Comparison of ENCODE assay signal across 10 mouse cellular contexts in the genomic region with DNA sequence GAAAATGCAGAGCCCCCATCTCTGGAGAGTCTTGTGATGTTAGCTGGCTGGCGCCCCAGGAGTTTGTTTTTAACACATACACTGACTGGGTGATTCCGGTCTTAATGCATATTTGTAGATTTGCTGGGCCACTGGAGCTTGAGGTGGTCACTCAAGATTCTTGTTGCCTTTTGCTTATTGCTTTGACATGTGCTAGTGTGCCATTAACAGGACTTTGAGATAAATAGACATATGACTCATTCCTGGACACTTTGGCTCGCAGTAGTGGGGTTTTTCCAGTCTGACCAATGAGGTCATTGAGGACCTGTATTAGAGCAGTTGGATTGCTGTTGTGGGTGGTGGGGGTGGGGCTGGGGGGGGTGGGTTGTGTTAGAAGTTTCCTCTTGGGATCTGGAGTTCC. TPM values are rescaled to one million over a fixed set of nuclear protein-coding genes. Genes with fewer than 3 reads are reported as not detected.
A peak's percentile ranks its signal among the peaks of the same experiment; 100 is the strongest.
DNase-seq lines count a peak whose midpoint lies in the region; ATAC-seq and TF ChIP-seq lines count a peak whose summit lies in the region.
"Had no signal": no experiment of that assay in that cellular context is flagged by ENCODE, and none has a peak within 500 bp of the region (broad histone marks: within the 10 kb centered on the region; RNA-seq: fewer than 3 reads in every experiment).

No protein-coding gene starts in this region.

- intact Hi-C loops in gastrocnemius, adult 2 months (cut with DNase I) = no loop called here

- no peak for TF ChIP-seq CTCF in gastrocnemius, adult 2 months (IDR thresholded peaks at IDR 0.05)

- no peaks in the 10 kb centered on the region for H3K27me3 ChIP-seq in embryonic facial prominence, embryonic 13.5 days
- H3K27me3 ChIP-seq in hindbrain, embryonic 13.5 days = no peaks in the 10 kb centered on the region
- H3K27me3 ChIP-seq in liver, embryonic 16.5 days (ENCODE audit: control insufficient read depth, insufficient read depth, low read depth, low read length) = no peaks in the 10 kb centered on the region

- H3K4me1 ChIP-seq in embryonic facial prominence, embryonic 13.5 days = peaks cover 37% of the 10 kb centered on the region
- peaks cover 48% of the 10 kb centered on the region for H3K4me1 ChIP-seq in hindbrain, embryonic 13.5 days (replicated peaks)
- H3K4me1 ChIP-seq in liver, embryonic 16.5 days (ENCODE audit: control insufficient read depth, low read depth, low read length) = peaks cover 50% of the 10 kb centered on the region

- 85% methylated on average over 3 of the region's 3 CpGs for WGBS in embryonic facial prominence, embryonic 13.5 days
- WGBS in hindbrain, embryonic 13.5 days = 90% methylated on average over 3 of the region's 3 CpGs
- 66% methylated on average over 3 of the region's 3 CpGs for WGBS in liver, embryonic 16.5 days (ENCODE audit: insufficient replicate concordance)

- peak overlapping the region; percentile 89 for H3K9ac ChIP-seq in embryonic facial prominence, embryonic 13.5 days
- H3K9ac ChIP-seq in hindbrain, embryonic 13.5 days = peak overlapping the region; percentile 86
- H3K9ac ChIP-seq in liver, embryonic 16.5 days (ENCODE audit: low read depth, low read length) = no peak overlapping the region

- ATAC-seq in embryonic facial prominence, embryonic 13.5 days (ENCODE audit: insufficient number of reproducible peaks, insufficient read depth, low FRiP score, low TSS enrichment, low read depth) = no peak
- no peak for ATAC-seq in hindbrain, embryonic 13.5 days (ENCODE audit: low FRiP score)
- ATAC-seq in liver, embryonic 16.5 days (ENCODE audit: low read depth) = no peak
- no peak for ATAC-seq in granulocyte monocyte progenitor cell, adult 5-6 weeks (replicated peaks; ENCODE audit: poor library complexity, severe bottlenecking)

- peak overlapping the region; percentile 98 for H3K27ac ChIP-seq in gastrocnemius, adult 2 months
- peak overlapping the region; percentile 90 for H3K27ac ChIP-seq in embryonic facial prominence, embryonic 13.5 days
- H3K27ac ChIP-seq in hindbrain, embryonic 13.5 days = peak overlapping the region; percentile 97
- peak overlapping the region; percentile 97 for H3K27ac ChIP-seq in liver, embryonic 16.5 days (ENCODE audit: low read length)

- peak; percentile 30 for DNase-seq in gastrocnemius, adult 2 months
- DNase-seq in gastrocnemius, postnatal 25 days = no peak
- DNase-seq in B cell, adult 2 months = no peak
- DNase-seq in layer of hippocampus, adult 11-12 months (ENCODE audit: low spot score) = no peak

- H3K36me3 ChIP-seq in embryonic facial prominence, embryonic 13.5 days = 0 out of 2 replicates have a peak, but pooled peaks cover 3% of the 10 kb centered on the region
- H3K36me3 ChIP-seq in hindbrain, embryonic 13.5 days = no peaks in the 10 kb centered on the region
- no peaks in the 10 kb centered on the region for H3K36me3 ChIP-seq in liver, embryonic 16.5 days (ENCODE audit: control insufficient read depth, insufficient read depth)

- peak overlapping the region; percentile 86 for H3K4me2 ChIP-seq in embryonic facial prominence, embryonic 13.5 days
- H3K4me2 ChIP-seq in hindbrain, embryonic 13.5 days = peak overlapping the region; percentile 79
- peak overlapping the region; percentile 79 for H3K4me2 ChIP-seq in liver, embryonic 16.5 days (ENCODE audit: low read depth, low read length)

- no peaks in the 10 kb centered on the region for H3K9me3 ChIP-seq in embryonic facial prominence, embryonic 13.5 days
- no peaks in the 10 kb centered on the region for H3K9me3 ChIP-seq in hindbrain, embryonic 13.5 days
- no peaks in the 10 kb centered on the region for H3K9me3 ChIP-seq in liver, embryonic 16.5 days (replicated peaks; ENCODE audit: control insufficient read depth, low read length)

- H3K4me3 ChIP-seq in gastrocnemius, adult 2 months = peak overlapping the region; percentile 79
- H3K4me3 ChIP-seq in embryonic facial prominence, embryonic 13.5 days = peak overlapping the region; percentile 79; the same call in 1 of the 2 replicates
- H3K4me3 ChIP-seq in hindbrain, embryonic 13.5 days = peak overlapping the region; percentile 67
- peak overlapping the region; percentile 88; the same call in 1 of the 2 replicates for H3K4me3 ChIP-seq in liver, embryonic 16.5 days (ENCODE audit: low read depth, low read length)

RNA-seq across cellular contexts. Expression of a gene that starts 1.8 kb away (rescaled TPM):
- 10 to 100 TPM; 20.7 to 26.3 TPM for total RNA-seq in gastrocnemius, adult 2 months (2021)
- 10 to 100 TPM; 23.9 to 26.2 TPM for total RNA-seq in gastrocnemius, postnatal 25 days (2021)
- polyA plus RNA-seq in embryonic facial prominence, embryonic 13.5 days (2015; fragmentation: Nextera tagmentation; extraction: Ambion mirVana) = 36.4 and 36.8 TPM in 2 replicates
- 33.8 and 34.7 TPM in 2 replicates for polyA plus RNA-seq in hindbrain, embryonic 13.5 days (2015; fragmentation: Nextera tagmentation; extraction: Ambion mirVana)
- 11.7 and 12.1 TPM in 2 replicates for polyA plus RNA-seq in liver, embryonic 16.5 days (2015; fragmentation: Nextera tagmentation; extraction: Ambion mirVana)
- 21.1 and 23.8 TPM in 2 replicates for total RNA-seq in granulocyte monocyte progenitor cell, adult 5-6 weeks (2014; fragmentation: Nextera tagmentation)
- 15.3 and 20.0 TPM in 2 replicates for total RNA-seq in granulocyte monocyte progenitor cell, adult 5-6 weeks (2017)

RNA-seq across cellular contexts. Expression of a gene that starts 12.5 kb away (rescaled TPM):
- not detected for total RNA-seq in gastrocnemius, adult 2 months (2021)
- not detected for total RNA-seq in gastrocnemius, postnatal 25 days (2021)
- not detected in 2 replicates for polyA plus RNA-seq in embryonic facial prominence, embryonic 13.5 days (2015; fragmentation: Nextera tagmentation; extraction: Ambion mirVana)
- not detected in 2 replicates for polyA plus RNA-seq in hindbrain, embryonic 13.5 days (2015; fragmentation: Nextera tagmentation; extraction: Ambion mirVana)
- polyA plus RNA-seq in liver, embryonic 16.5 days (2015; fragmentation: Nextera tagmentation; extraction: Ambion mirVana) = 0.06 TPM in 1 of 2 replicates, not detected in the other
- not detected in 2 replicates for total RNA-seq in granulocyte monocyte progenitor cell, adult 5-6 weeks (2014; fragmentation: Nextera tagmentation)
- not detected in 2 replicates for total RNA-seq in granulocyte monocyte progenitor cell, adult 5-6 weeks (2017)
- total RNA-seq: hematopoietic stem cell, adult 5-6 weeks had no signal

RNA-seq across cellular contexts. Expression of a gene that starts 48.5 kb away (rescaled TPM):
- not detected for total RNA-seq in gastrocnemius, adult 2 months (2021)
- under 1 TPM in 1 of 2 experiments, not detected in 1; 0.19 TPM for total RNA-seq in gastrocnemius, postnatal 25 days (2021)
- 0.41 and 0.42 TPM in 2 replicates for polyA plus RNA-seq in embryonic facial prominence, embryonic 13.5 days (2015; fragmentation: Nextera tagmentation; extraction: Ambion mirVana)
- polyA plus RNA-seq in hindbrain, embryonic 13.5 days (2015; fragmentation: Nextera tagmentation; extraction: Ambion mirVana) = 0.21 and 0.35 TPM in 2 replicates
- polyA plus RNA-seq in liver, embryonic 16.5 days (2015; fragmentation: Nextera tagmentation; extraction: Ambion mirVana) = not detected in 2 replicates
- total RNA-seq in granulocyte monocyte progenitor cell, adult 5-6 weeks (2014; fragmentation: Nextera tagmentation) = not detected in 2 replicates
- not detected in 2 replicates for total RNA-seq in granulocyte monocyte progenitor cell, adult 5-6 weeks (2017)
- total RNA-seq: ES-E14 had no signal

RNA-seq across cellular contexts. Expression of a gene that starts 56.3 kb away (rescaled TPM):
- not detected for total RNA-seq in gastrocnemius, adult 2 months (2021)
- under 1 TPM in 1 of 2 experiments, not detected in 1; 0.08 TPM for total RNA-seq in gastrocnemius, postnatal 25 days (2021)
- 3.1 and 3.8 TPM in 2 replicates for polyA plus RNA-seq in embryonic facial prominence, embryonic 13.5 days (2015; fragmentation: Nextera tagmentation; extraction: Ambion mirVana)
- polyA plus RNA-seq in hindbrain, embryonic 13.5 days (2015; fragmentation: Nextera tagmentation; extraction: Ambion mirVana) = 0.53 and 0.82 TPM in 2 replicates
- polyA plus RNA-seq in liver, embryonic 16.5 days (2015; fragmentation: Nextera tagmentation; extraction: Ambion mirVana) = 13.5 and 16.0 TPM in 2 replicates
- not detected in 2 replicates for total RNA-seq in granulocyte monocyte progenitor cell, adult 5-6 weeks (2014; fragmentation: Nextera tagmentation)
- total RNA-seq in granulocyte monocyte progenitor cell, adult 5-6 weeks (2017) = 1.1 TPM in 1 of 2 replicates, not detected in the other
- total RNA-seq: hematopoietic stem cell, adult 5-6 weeks had no signal
